Mouse (Mus musculus) stomach, embryonic 14.5 days (tissue): ENCODE measurements around the gene B4galt4. TPM values are rescaled to one million over a fixed set of nuclear protein-coding genes. Genes with fewer than 3 reads are reported as not detected.

Experiments used
- ATAC-seq: fragments of 200-750 bp; cut with Nextera tagmentation; 2 replicates; pipeline ENCODE4 v1.8.0; 2017; ENCODE audit warnings: low read depth, moderate TSS enrichment; ENCODE audit not compliant: insufficient number of reproducible peaks, insufficient read depth, low FRiP score
- H3K27ac ChIP-seq: fragments of 300-500 bp; sonication (generic); 2 replicates; pipeline ENCODE4 v1.5.1; 2014; ENCODE audit warnings: mild to moderate bottlenecking, low read length, moderate library complexity, mixed read lengths
- H3K27me3 ChIP-seq: fragments of 300-500 bp; sonication (generic); 2 replicates; pipeline ENCODE4 v1.6.1; 2014; ENCODE audit warnings: low read length, control low read depth, mixed read lengths; ENCODE audit not compliant: control insufficient read depth, insufficient read depth
- H3K36me3 ChIP-seq: fragments of 300-500 bp; sonication (generic); 2 replicates; pipeline ENCODE4 v1.6.1; 2014; ENCODE audit warnings: mild to moderate bottlenecking, control low read depth, low read length, moderate library complexity, mixed read lengths; ENCODE audit not compliant: control insufficient read depth, insufficient read depth
- H3K4me1 ChIP-seq: fragments of 300-500 bp; sonication (generic); 2 replicates; pipeline ENCODE4 v1.6.1; 2014; ENCODE audit warnings: low read length, control low read depth, mixed read lengths; ENCODE audit not compliant: control insufficient read depth, insufficient read depth
- H3K4me2 ChIP-seq: fragments of 300-500 bp; sonication (generic); replicated peaks from 2 replicates; pipeline ENCODE4 v1.6.1; 2014; ENCODE audit warnings: low read depth, low read length, control low read depth
- H3K4me3 ChIP-seq: fragments of 300-500 bp; sonication (generic); 2 replicates; pipeline ENCODE4 v1.5.1; 2014; ENCODE audit warnings: low read depth, low read length, control low read depth
- H3K9ac ChIP-seq: fragments of 300-500 bp; sonication (generic); replicated peaks from 2 replicates; pipeline ENCODE4 v1.6.1; 2014; ENCODE audit warnings: low read depth, mild to moderate bottlenecking, control low read depth, low read length, moderate library complexity, mixed read lengths
- H3K9me3 ChIP-seq: fragments of 300-500 bp; sonication (generic); 2 replicates; pipeline ENCODE4 v1.6.1; 2016; ENCODE audit warnings: low read depth, low read length, control low read depth; ENCODE audit not compliant: control insufficient read depth
- WGBS: fragments of 180-500 bp; shearing (Covaris S2); extraction: QIAGEN DNeasy Blood & Tissue Kit; methylation state at CpG from one replicate; pipeline ENCODE4 v1.1.7; 2014; 5-methylcytosine and 5-hydroxymethylcytosine counted together
- polyA plus RNA-seq: library from polyadenylated mRNA; unstranded; fragments of >200 nt; fragmentation: Nextera tagmentation; extraction: Ambion mirVana; gene quantifications from 2 replicates; pipeline ENCODE4 v1.2.1, GENCODE M21; 2014

The B4galt4 gene
- polyA plus RNA-seq, 1 experiment from 2014 or later, result 25.1 TPM

- Histone ChIP-seq H3K27me3 (no peaks in the 10 kb centered on the region), H3K4me1 (no peaks in the 10 kb centered on the region; the same call in 1 of the 2 replicates), H3K4me2 (no peak overlapping the region), H3K9ac (no peak overlapping the region), H3K27ac (no peak overlapping the region), H3K9me3 (no peaks in the 10 kb centered on the region), H3K36me3 (peaks cover 10% of the 10 kb centered on the region), H3K4me3 (no peak overlapping the region)
- WGBS, result 93% methylated on average over 8 of the region's 8 CpGs
- no peak for ATAC-seq
Measured at GRCm38 (mm10) chr16:38768386-38768785, 26.3 kb downstream of the B4galt4 start.

- Histone ChIP-seq H3K27me3 (no peaks in the 10 kb centered on the region), H3K27ac (no peak overlapping the region), H3K4me3 (no peak overlapping the region), H3K4me2 (no peak overlapping the region), H3K4me1 (no peaks in the 10 kb centered on the region; the same call in 1 of the 2 replicates), H3K9me3 (no peaks in the 10 kb centered on the region), H3K36me3 (peaks cover 10% of the 10 kb centered on the region), H3K9ac (no peak overlapping the region)
- WGBS, result 71% methylated on average over 9 of the region's 9 CpGs
- ATAC-seq, result no peak
Measured at GRCm38 (mm10) chr16:38769529-38769928, 27.5 kb downstream of the B4galt4 start.

- no peaks in the 10 kb centered on the region for H3K27me3 ChIP-seq
- H3K4me2 ChIP-seq, result no peak overlapping the region
- H3K27ac ChIP-seq, result no peak overlapping the region
- peaks cover 10% of the 10 kb centered on the region for H3K36me3 ChIP-seq
- no peak overlapping the region for H3K9ac ChIP-seq
- ATAC-seq, result no peak
- no peaks in the 10 kb centered on the region for H3K9me3 ChIP-seq
- no peaks in the 10 kb centered on the region; the same call in 1 of the 2 replicates for H3K4me1 ChIP-seq
- WGBS, result 92% methylated on average over 6 of the region's 6 CpGs
- no peak overlapping the region for H3K4me3 ChIP-seq
Measured at GRCm38 (mm10) chr16:38771145-38771544, 29.1 kb downstream of the B4galt4 start.

- H3K4me1 ChIP-seq, result no peaks in the 10 kb centered on the region; the same call in 1 of the 2 replicates
- no peak overlapping the region for H3K9ac ChIP-seq
- H3K27me3 ChIP-seq, result no peaks in the 10 kb centered on the region
- no peak overlapping the region for H3K4me3 ChIP-seq
- no peaks in the 10 kb centered on the region for H3K9me3 ChIP-seq
- H3K27ac ChIP-seq, result no peak overlapping the region
- peaks cover 6% of the 10 kb centered on the region for H3K36me3 ChIP-seq
- WGBS, result 42% methylated on average over 12 of the region's 12 CpGs
- H3K4me2 ChIP-seq, result no peak overlapping the region
- no peak for ATAC-seq
Measured at GRCm38 (mm10) chr16:38772906-38773496, 30.9 kb downstream of the B4galt4 start.

GRCm38 (mm10) chr16:38774964-38775746 lies 33.1 kb downstream of the B4galt4 start:
- no peak for ATAC-seq
- no peaks in the 10 kb centered on the region; the same call in 1 of the 2 replicates for H3K4me1 ChIP-seq
- WGBS, result 60% methylated on average over 7 of the region's 7 CpGs
- H3K36me3 ChIP-seq, result no peaks in the 10 kb centered on the region
- H3K27me3 ChIP-seq, result no peaks in the 10 kb centered on the region
- no peak overlapping the region for H3K27ac ChIP-seq
- no peak overlapping the region for H3K4me2 ChIP-seq
- no peak overlapping the region for H3K4me3 ChIP-seq
- H3K9ac ChIP-seq, result no peak overlapping the region
- no peaks in the 10 kb centered on the region for H3K9me3 ChIP-seq

GRCm38 (mm10) chr16:38776342-38776741 lies 34.3 kb downstream of the B4galt4 start:
- ATAC-seq, result no peak
- Histone ChIP-seq H3K4me1 (no peaks in the 10 kb centered on the region; the same call in 1 of the 2 replicates), H3K36me3 (no peaks in the 10 kb centered on the region), H3K27ac (no peak overlapping the region), H3K9me3 (no peaks in the 10 kb centered on the region), H3K9ac (no peak overlapping the region), H3K4me2 (no peak overlapping the region), H3K27me3 (no peaks in the 10 kb centered on the region), H3K4me3 (no peak overlapping the region)
- 52% methylated on average over 6 of the region's 6 CpGs for WGBS

- Histone ChIP-seq H3K27ac (no peak overlapping the region), H3K4me2 (no peak overlapping the region), H3K9me3 (no peaks in the 10 kb centered on the region), H3K4me1 (no peaks in the 10 kb centered on the region), H3K36me3 (no peaks in the 10 kb centered on the region), H3K4me3 (no peak overlapping the region), H3K27me3 (no peaks in the 10 kb centered on the region), H3K9ac (no peak overlapping the region)
- 90% methylated on average over 7 of the region's 7 CpGs for WGBS
- ATAC-seq, result no peak
Measured at GRCm38 (mm10) chr16:38780960-38781572, 39.0 kb downstream of the B4galt4 start.

GRCm38 (mm10) chr16:38781946-38782345 lies 39.9 kb downstream of the B4galt4 start:
- no peak overlapping the region for H3K9ac ChIP-seq
- no peak overlapping the region for H3K4me3 ChIP-seq
- no peaks in the 10 kb centered on the region for H3K36me3 ChIP-seq
- no peak overlapping the region for H3K4me2 ChIP-seq
- H3K9me3 ChIP-seq, result no peaks in the 10 kb centered on the region
- ATAC-seq, result no peak
- 58% methylated on average over 2 of the region's 2 CpGs for WGBS
- no peaks in the 10 kb centered on the region for H3K27me3 ChIP-seq
- no peak overlapping the region for H3K27ac ChIP-seq
- H3K4me1 ChIP-seq, result no peaks in the 10 kb centered on the region
